Mouse (Mus musculus) lung, postnatal 0 days (tissue): ENCODE results near the gene Samd4b.

ENCODE experiments used
- CTCF ChIP-seq: IDR thresholded peaks from 2 replicates; pipeline ENCODE4 v1.5.1; 2016; ENCODE audit warnings: antibody characterized with exemption, mild to moderate bottlenecking
- EP300 ChIP-seq: IDR thresholded peaks from 2 replicates; pipeline ENCODE4 v1.6.1; 2016; ENCODE audit warnings: antibody characterized with exemption, mild to moderate bottlenecking, control low read depth

DNA sequence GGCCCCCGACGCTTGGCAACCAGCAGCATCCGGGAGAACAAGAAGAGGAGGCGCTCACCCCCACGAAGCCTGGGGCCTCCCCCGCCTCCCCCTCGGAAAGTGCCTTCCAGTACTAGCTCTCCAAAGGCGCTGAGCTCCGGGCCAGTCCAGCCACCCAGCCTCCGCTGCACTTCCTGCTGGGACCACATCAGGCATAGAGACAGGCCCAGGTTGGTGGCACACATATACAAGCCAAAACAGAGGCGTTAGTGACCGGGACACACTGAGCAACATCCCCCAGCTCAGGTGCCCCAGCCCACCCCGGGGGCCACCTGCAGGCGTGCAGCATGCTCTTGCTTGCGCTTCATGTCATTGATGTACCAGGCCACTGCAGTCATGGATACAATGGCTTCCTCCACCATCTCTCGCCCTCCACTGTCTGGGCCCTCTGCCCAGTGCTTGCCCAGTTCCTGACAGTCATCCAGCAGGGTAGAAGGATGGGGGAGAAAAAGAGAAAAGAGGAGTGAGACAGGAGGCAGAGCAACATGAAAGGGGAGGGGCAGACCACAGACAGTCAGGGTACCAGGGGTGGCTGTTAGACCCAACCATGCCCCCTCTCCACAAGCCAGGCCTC is 230.2 kb downstream of the Samd4b start:
- TF ChIP-seq EP300 (no peak), CTCF (no peak)
